Mouse (Mus musculus) forebrain, embryonic 16.5 days (tissue): ENCODE results near the gene Chchd10. TPM values are rescaled to one million over a fixed set of nuclear protein-coding genes. Genes with fewer than 3 reads are reported as not detected.
A peak's percentile ranks its signal among the peaks of the same experiment; 100 is the strongest.

Source experiments
- ATAC-seq: fragments of 200-750 bp; cut with Nextera tagmentation; 2 replicates; pipeline ENCODE4 v1.8.0; 2017; ENCODE audit warnings: mild to moderate bottlenecking, moderate library complexity
- H3K27ac ChIP-seq: fragments of 300-500 bp; sonication (generic); 2 replicates; pipeline ENCODE4 v1.5.1; 2014; ENCODE audit warnings: low read length, control low read depth
- H3K27me3 ChIP-seq: fragments of 300-500 bp; sonication (generic); replicated peaks from 2 replicates; pipeline ENCODE4 v1.6.1; 2014; ENCODE audit warnings: low read length; ENCODE audit not compliant: control insufficient read depth, insufficient read depth
- H3K36me3 ChIP-seq: fragments of 300-500 bp; sonication (generic); 2 replicates; pipeline ENCODE4 v1.6.1; 2014; ENCODE audit not compliant: control insufficient read depth, insufficient read depth
- H3K4me1 ChIP-seq: fragments of 300-500 bp; sonication (generic); replicated peaks from 2 replicates; pipeline ENCODE4 v1.6.1; 2014; ENCODE audit warnings: low read length; ENCODE audit not compliant: control insufficient read depth, insufficient read depth
- H3K4me2 ChIP-seq: fragments of 300-500 bp; sonication (generic); 2 replicates; pipeline ENCODE4 v1.6.1; 2014; ENCODE audit warnings: mild to moderate bottlenecking, low read length, control low read depth
- H3K4me3 ChIP-seq: fragments of 300-500 bp; sonication (generic); replicated peaks from 2 replicates; pipeline ENCODE4 v1.5.1; 2014; ENCODE audit warnings: mild to moderate bottlenecking, low read length, control low read depth
- H3K9ac ChIP-seq: fragments of 300-500 bp; sonication (generic); replicated peaks from 2 replicates; pipeline ENCODE4 v1.6.1; 2014; ENCODE audit warnings: low read depth, low read length, control low read depth
- H3K9me3 ChIP-seq: fragments of 300-500 bp; sonication (generic); 2 replicates; pipeline ENCODE4 v1.6.1; 2016; ENCODE audit warnings: low read length; ENCODE audit not compliant: control insufficient read depth
- WGBS: fragments of 180-500 bp; shearing (Covaris S2); extraction: QIAGEN DNeasy Blood & Tissue Kit; methylation state at CpG from one replicate; pipeline ENCODE4 v1.1.7; 2014; 5-methylcytosine and 5-hydroxymethylcytosine counted together
- polyA plus RNA-seq: library from polyadenylated mRNA; unstranded; fragments of >200 nt; fragmentation: Nextera tagmentation; extraction: Ambion mirVana; gene quantifications from 2 replicates; pipeline ENCODE4 v1.2.1, GENCODE M21; 2015

Chchd10 gene
- polyA plus RNA-seq, 1 experiment from 2014 or later: 30.7 TPM

DNA sequence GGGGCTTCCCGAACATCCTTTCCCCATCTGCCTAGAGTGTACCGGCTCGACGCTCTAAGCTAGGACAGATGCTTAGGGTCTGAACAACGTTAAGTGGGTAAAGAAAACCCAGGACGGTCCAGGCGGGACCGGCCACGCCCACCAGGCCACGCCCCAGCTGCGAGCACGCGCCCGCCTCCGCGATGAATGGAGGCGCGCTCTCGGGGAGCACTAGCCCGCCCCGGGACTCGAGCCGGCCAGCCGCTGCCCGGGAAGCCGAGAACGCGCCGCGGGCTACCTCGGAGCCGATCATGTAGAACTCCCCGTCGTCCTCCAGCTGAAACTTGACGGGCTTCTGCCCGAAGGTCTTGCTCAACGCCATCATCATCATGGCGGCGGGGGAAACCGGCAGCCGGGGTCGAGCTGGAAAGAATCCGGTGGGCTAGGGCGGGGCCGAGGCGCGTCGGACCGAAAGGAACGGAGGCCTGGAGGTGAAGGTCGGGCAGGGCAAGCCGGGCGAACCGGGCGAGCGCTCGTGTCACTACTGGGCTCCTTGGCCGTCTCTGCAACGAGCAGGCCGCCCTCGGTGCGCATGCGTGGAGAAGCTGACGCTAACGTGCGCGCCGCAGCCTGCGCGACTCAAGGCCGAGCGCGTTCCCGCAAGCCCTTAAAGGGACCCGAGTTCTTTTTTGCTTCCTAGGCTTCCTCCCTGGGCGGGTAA, 11.8 kb upstream of the Chchd10 start, which contains the start of gene Smarcb1:
TSS of gene Smarcb1 (minus strand) at position 592 of the 700 bp plus-strand sequence.
- ATAC-seq: peak; percentile 92
- Histone ChIP-seq H3K4me1 (peaks cover 36% of the 10 kb centered on the region), H3K4me3 (peak within 1 kb of the TSS; percentile 79), H3K27me3 (no peaks in the 10 kb centered on the region), H3K27ac (peak within 1 kb of the TSS; percentile 96), H3K36me3 (peaks cover 2% of the 10 kb centered on the region; the same call in 1 of the 2 replicates), H3K9me3 (no peaks in the 10 kb centered on the region), H3K4me2 (peak within 1 kb of the TSS; percentile 85), H3K9ac (peak within 1 kb of the TSS; percentile 89)
- under 1% methylated on average over 76 of the region's 76 CpGs for WGBS

DNA sequence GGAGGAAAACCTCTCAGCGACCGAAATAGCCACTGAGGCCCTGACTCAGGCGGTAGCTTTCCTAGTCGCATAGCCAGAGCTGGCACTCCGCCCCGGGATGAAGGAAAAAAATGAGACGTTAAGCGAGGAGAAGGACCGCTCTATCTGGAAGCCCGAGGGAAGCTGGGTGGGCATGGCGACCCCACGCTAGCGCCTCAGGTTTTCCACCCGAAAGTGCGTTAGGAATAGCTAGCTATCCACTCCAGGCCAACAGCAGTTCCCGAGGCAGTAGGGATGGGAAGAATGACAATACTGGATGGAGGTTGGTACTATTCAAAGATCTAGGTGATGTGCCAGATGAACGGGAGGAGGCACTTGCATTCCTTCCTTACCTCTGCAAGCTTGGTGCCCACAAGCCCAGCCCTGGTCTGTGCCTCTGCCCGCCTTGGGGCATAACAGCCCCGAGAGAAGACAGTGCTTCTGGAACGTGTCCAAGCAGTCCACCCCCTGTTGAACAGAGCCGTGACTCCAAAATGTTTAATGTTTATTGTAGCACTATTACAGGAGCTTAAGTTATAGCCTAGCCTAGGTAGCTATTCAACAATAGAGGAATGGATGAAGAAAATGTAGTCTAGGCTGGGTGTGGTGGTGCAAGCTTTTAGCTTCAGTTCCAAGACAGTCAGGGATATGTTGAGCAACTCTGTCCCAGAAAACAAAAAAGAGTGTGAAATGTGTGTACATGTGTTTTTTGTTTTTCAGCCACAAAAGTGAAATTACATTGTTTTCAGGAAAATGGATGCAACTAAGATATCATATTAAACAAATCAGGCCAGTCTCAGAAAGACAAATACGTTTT, 11.0 kb upstream of the Chchd10 start:
- 4% methylated on average over 22 of the region's 22 CpGs for WGBS
- peak; percentile 56 for ATAC-seq
- Histone ChIP-seq H3K36me3 (0 out of 2 replicates have a peak, but pooled peaks cover 2% of the 10 kb centered on the region), H3K9me3 (no peaks in the 10 kb centered on the region), H3K27ac (peak overlapping the region; percentile 96), H3K4me2 (peak overlapping the region; percentile 85), H3K9ac (peak overlapping the region; percentile 89), H3K4me3 (peak overlapping the region; percentile 79), H3K27me3 (no peaks in the 10 kb centered on the region), H3K4me1 (peaks cover 36% of the 10 kb centered on the region)

DNA sequence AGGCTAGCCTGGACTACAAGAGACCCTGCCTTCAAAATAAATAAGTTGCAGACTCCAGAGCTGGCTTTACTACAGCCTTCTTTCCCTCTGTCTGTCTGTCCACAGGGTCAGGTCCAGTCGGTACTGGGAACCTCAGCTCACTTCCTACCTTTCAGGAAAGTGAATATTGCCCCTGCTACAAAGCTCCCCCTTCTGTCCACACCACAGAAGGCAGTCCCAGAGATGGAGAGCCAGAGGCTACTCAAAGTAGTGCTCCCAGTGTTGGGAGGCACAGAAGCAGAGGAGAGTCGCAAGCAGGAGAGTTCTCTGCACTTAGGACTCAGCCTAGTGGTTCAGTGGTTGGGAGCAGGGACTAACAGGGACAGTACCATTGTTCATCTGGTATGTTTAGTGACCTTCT, 8.6 kb upstream of the Chchd10 start:
- WGBS: 59% methylated on average over 2 of the region's 2 CpGs
- Histone ChIP-seq H3K27ac (no peak overlapping the region), H3K4me2 (no peak overlapping the region), H3K9ac (no peak overlapping the region), H3K36me3 (0 out of 2 replicates have a peak, but pooled peaks cover 2% of the 10 kb centered on the region), H3K4me1 (peaks cover 23% of the 10 kb centered on the region), H3K27me3 (no peaks in the 10 kb centered on the region), H3K4me3 (no peak overlapping the region), H3K9me3 (no peaks in the 10 kb centered on the region)
- ATAC-seq: no peak

DNA sequence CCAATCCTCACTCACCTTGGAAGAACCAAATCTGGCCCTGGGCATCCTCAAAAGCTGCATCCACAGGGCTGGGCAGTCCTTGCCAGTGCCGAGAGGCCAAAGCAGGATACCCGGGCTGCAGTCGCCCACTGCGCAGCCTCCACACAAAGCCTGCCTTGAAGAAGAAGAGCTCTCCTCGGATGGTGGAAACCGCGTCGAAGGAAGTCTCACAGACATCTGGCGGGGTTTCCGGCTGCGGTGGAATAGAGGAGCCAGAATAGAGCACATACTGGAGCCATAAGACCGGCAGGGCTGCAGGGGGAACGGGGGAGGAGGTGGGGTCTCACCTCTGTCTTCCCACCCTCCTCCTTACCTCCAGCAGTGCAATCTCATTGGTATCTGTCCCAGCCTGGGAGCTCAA, 6.5 kb upstream of the Chchd10 start:
- peaks cover 2% of the 10 kb centered on the region; the same call in 1 of the 2 replicates for H3K27me3 ChIP-seq
- no peak overlapping the region for H3K9ac ChIP-seq
- H3K9me3 ChIP-seq: no peaks in the 10 kb centered on the region
- WGBS: 84% methylated on average over 13 of the region's 13 CpGs
- no peak for ATAC-seq
- H3K4me1 ChIP-seq: peaks cover 26% of the 10 kb centered on the region
- no peak overlapping the region for H3K4me2 ChIP-seq
- no peak overlapping the region for H3K27ac ChIP-seq
- 0 out of 2 replicates have a peak, but pooled peaks cover 2% of the 10 kb centered on the region for H3K36me3 ChIP-seq
- no peak overlapping the region for H3K4me3 ChIP-seq

DNA sequence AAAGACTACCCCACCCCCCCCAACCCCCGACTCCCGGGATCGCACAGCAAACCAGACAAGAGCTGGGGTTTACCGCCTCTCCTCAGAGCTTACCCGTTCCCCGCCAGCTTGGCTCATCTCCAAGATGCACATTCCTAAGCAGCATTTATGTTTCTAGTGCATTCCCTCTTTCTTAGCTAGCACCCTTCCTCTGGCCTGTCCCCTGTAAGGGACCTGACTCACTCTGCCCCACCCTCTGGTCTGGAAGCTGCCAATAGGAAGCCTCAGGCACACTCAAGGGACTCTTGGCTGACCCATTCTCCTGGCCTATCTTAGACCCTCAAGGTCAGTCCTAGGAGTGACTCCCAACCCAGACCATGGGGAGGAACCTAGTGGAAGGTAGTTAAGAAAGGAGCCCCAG, 2.6 kb upstream of the Chchd10 start:
- WGBS: 11% methylated on average over 6 of the region's 6 CpGs
- Histone ChIP-seq H3K4me2 (peak overlapping the region; percentile 75; the same call in 1 of the 2 replicates), H3K27ac (no peak overlapping the region)

DNA sequence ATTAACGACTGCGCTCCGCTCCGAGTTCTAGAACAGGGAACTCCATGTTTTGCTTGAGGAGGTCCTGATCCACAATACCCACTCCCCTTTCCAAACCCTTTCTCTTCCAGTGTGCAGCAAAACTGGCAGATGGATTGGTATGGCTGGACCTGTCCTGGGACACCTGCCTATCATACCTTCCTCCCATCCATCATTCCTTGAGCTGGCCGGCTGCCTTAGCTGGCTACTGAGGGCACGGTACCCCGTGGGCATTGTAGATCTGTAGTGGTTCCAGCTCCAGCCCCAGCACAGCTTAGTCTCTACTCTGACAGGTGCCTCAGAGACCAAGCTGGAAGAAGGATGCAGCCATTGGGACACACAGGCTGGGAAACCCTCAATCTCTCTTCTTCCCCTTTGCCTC, 1.6 kb upstream of the Chchd10 start:
- 25% methylated on average over 7 of the region's 7 CpGs for WGBS
- H3K36me3 ChIP-seq: no peaks in the 10 kb centered on the region
- H3K9me3 ChIP-seq: no peaks in the 10 kb centered on the region
- peaks cover 41% of the 10 kb centered on the region for H3K4me1 ChIP-seq
- H3K9ac ChIP-seq: peak overlapping the region; percentile 72
- H3K27ac ChIP-seq: no peak overlapping the region
- H3K27me3 ChIP-seq: peaks cover 5% of the 10 kb centered on the region
- H3K4me3 ChIP-seq: peak overlapping the region; percentile 48
- H3K4me2 ChIP-seq: peak overlapping the region; percentile 75
- no peak for ATAC-seq

More for the DNA sequence above, 2.6 kb upstream of the Chchd10 start:
- no peak overlapping the region for H3K9ac ChIP-seq
- no peak for ATAC-seq
- no peak overlapping the region for H3K4me3 ChIP-seq
- H3K36me3 ChIP-seq: no peaks in the 10 kb centered on the region
- H3K9me3 ChIP-seq: no peaks in the 10 kb centered on the region
- H3K4me1 ChIP-seq: peaks cover 31% of the 10 kb centered on the region
- peaks cover 5% of the 10 kb centered on the region for H3K27me3 ChIP-seq

DNA sequence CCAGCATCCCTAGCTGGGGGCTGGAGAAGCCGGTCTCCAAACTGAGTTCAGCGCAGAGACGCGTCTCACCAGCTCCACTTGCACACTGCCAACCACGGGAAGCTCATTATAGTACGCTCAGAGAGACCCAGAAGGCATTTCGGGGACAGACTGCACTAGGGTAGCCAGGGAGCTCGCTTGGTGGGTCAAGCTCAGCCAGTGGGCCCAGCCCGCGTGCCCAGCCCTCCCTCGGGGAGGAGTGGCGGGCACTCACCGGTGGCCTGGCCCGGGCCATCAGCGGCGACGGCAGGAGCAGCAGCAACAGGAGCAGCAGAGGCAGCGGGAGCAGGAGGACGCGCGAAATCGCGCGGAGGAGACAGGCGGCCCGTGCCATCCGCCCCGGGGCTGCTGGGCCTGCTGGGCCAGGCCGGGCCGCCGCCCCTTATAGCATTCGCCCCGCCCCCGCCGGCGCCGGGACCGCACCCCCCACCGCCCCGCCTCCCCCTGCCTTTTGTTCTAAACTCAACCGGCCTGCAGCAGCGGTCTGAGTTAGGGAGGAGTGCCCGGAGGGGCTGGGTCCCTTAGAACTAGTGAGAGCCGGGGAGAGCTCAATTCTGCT, 750 bp upstream of the Chchd10 start:
- WGBS: under 1% methylated on average over 41 of the region's 44 CpGs
- ATAC-seq: peak; percentile 60

DNA sequence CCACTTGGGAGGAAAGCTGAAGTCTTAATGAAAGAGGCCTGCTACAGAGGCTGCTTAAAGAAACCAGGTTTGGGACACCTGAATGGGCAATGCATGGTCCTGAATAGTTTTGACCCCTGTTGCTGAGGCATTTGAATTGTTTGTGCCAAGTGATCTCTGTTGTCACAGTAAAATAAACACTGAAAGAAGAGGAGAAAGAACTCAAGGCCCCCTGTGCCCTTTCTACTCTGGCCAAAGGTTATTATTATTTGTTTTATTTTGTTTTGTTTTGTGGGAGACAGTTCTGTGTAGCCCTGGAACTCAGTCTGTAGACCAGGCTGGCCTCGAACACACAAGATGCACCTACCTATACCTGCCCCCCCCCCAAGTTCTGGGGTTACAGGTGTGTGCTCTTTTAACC, 2.1 kb downstream of the Chchd10 start:
- Histone ChIP-seq H3K4me1 (peaks cover 40% of the 10 kb centered on the region), H3K27me3 (peaks cover 12% of the 10 kb centered on the region), H3K36me3 (no peaks in the 10 kb centered on the region), H3K9ac (no peak overlapping the region), H3K4me2 (peak overlapping the region; percentile 79), H3K27ac (no peak overlapping the region), H3K9me3 (no peaks in the 10 kb centered on the region), H3K4me3 (no peak overlapping the region)
- WGBS: 74% methylated on average over 1 of the region's 1 CpGs
- ATAC-seq: no peak

More for the DNA sequence above, 750 bp upstream of the Chchd10 start:
- Histone ChIP-seq H3K4me3 (peak overlapping the region; percentile 48), H3K27me3 (peaks cover 9% of the 10 kb centered on the region), H3K36me3 (no peaks in the 10 kb centered on the region), H3K27ac (peak overlapping the region; percentile 1; the same call in 1 of the 2 replicates), H3K4me1 (peaks cover 41% of the 10 kb centered on the region), H3K9ac (peak overlapping the region; percentile 72), H3K4me2 (peak overlapping the region; percentile 75), H3K9me3 (no peaks in the 10 kb centered on the region)
